Mouse (Mus musculus): ENCODE measurements around the gene Bmpr1b.

Gene Bmpr1b

GRCm38 (mm10) chr3:142019716-142020115, 149.5 kb downstream of the Bmpr1b start:
- no peak for DNase-seq

- DNase-seq = no peak
Observed at GRCm38 (mm10) chr3:141984548-141984947, 184.7 kb downstream of the Bmpr1b start.

GRCm38 (mm10) chr3:141981613-141982432, 187.4 kb downstream of the Bmpr1b start:
- DNase-seq = peak; percentile 52 to 66

GRCm38 (mm10) chr3:141966244-141966643, 203.0 kb downstream of the Bmpr1b start:
- no peak for DNase-seq

- DNase-seq = no peak
Observed at GRCm38 (mm10) chr3:141952931-141953330, 216.3 kb downstream of the Bmpr1b start.

GRCm38 (mm10) chr3:141950642-141951041, 218.6 kb downstream of the Bmpr1b start:
- no peak for DNase-seq

GRCm38 (mm10) chr3:141948506-141948905, 220.7 kb downstream of the Bmpr1b start:
- no peak for DNase-seq

- DNase-seq = no peak
Observed at GRCm38 (mm10) chr3:141948096-141948495, 221.1 kb downstream of the Bmpr1b start.

GRCm38 (mm10) chr3:141946846-141947245, 222.4 kb downstream of the Bmpr1b start:
- DNase-seq = no peak

- DNase-seq = no peak
Observed at GRCm38 (mm10) chr3:141943317-141943742, 225.9 kb downstream of the Bmpr1b start.

- no peak for DNase-seq
Observed at GRCm38 (mm10) chr3:141940207-141940606, 229.0 kb downstream of the Bmpr1b start.

- DNase-seq = no peak
Observed at GRCm38 (mm10) chr3:141936594-141937272, 232.5 kb downstream of the Bmpr1b start.

- peak in 1 of 2 experiments; percentile 6 for DNase-seq
Observed at GRCm38 (mm10) chr3:141932956-141933355, 236.3 kb downstream of the Bmpr1b start.

GRCm38 (mm10) chr3:141931372-141932092, 237.7 kb downstream of the Bmpr1b start:
- DNase-seq = peak; percentile 53 to 57

- no peak for DNase-seq
Observed at GRCm38 (mm10) chr3:141923442-141923841, 245.8 kb downstream of the Bmpr1b start.

- no peak for DNase-seq
Observed at GRCm38 (mm10) chr3:141921161-141921560, 248.1 kb downstream of the Bmpr1b start.

GRCm38 (mm10) chr3:141919661-141920060, 249.6 kb downstream of the Bmpr1b start:
- no peak for DNase-seq

GRCm38 (mm10) chr3:141917166-141917565, 252.1 kb downstream of the Bmpr1b start:
- no peak for DNase-seq

GRCm38 (mm10) chr3:141915995-141916394, 253.2 kb downstream of the Bmpr1b start:
- no peak for DNase-seq

- no peak for DNase-seq
Observed at GRCm38 (mm10) chr3:141914588-141914987, 254.6 kb downstream of the Bmpr1b start.

- DNase-seq = no peak
Observed at GRCm38 (mm10) chr3:141909136-141909535, 260.1 kb downstream of the Bmpr1b start.

- DNase-seq = no peak
Observed at GRCm38 (mm10) chr3:141905903-141906623, 263.2 kb downstream of the Bmpr1b start.

GRCm38 (mm10) chr3:141900361-141900760, 268.9 kb downstream of the Bmpr1b start:
- no peak for DNase-seq
